Mouse (Mus musculus) urinary bladder, postnatal 36 days (tissue): ENCODE measurements around the gene Ei24.

Source experiments
- DNase-seq, 2 experiments: peaks; one replicate each; pipeline ENCODE4 v3.0.0; 2022; ENCODE audit warnings: low spot score in 2 of 2, mixed read lengths in 1 of 2

The Ei24 gene

GRCm38 (mm10) chr9:36792191-36792590 lies 5.0 kb downstream of the Ei24 start:
- no peak for DNase-seq

GRCm38 (mm10) chr9:36783921-36784320 lies 13.3 kb downstream of the Ei24 start:
- no peak for DNase-seq

- no peak for DNase-seq
These were observed 28.2 kb downstream of the Ei24 start for GRCm38 (mm10) chr9:36769048-36769413.

- DNase-seq = peak in 1 of 2 experiments; percentile 50
These were observed 28.8 kb downstream of the Ei24 start for GRCm38 (mm10) chr9:36768156-36769047.

- DNase-seq = peak; percentile 98 to 99
These were observed 29.7 kb downstream of the Ei24 start, which contains the start of gene Stt3a for GRCm38 (mm10) chr9:36767203-36768143. Stt3a (minus strand) TSS chr9:36767679.

- no peak for DNase-seq
These were observed 32.8 kb downstream of the Ei24 start for GRCm38 (mm10) chr9:36764378-36764777.
